Comparison of ENCODE assay signal across 9 mouse cellular contexts in the genomic region with DNA sequence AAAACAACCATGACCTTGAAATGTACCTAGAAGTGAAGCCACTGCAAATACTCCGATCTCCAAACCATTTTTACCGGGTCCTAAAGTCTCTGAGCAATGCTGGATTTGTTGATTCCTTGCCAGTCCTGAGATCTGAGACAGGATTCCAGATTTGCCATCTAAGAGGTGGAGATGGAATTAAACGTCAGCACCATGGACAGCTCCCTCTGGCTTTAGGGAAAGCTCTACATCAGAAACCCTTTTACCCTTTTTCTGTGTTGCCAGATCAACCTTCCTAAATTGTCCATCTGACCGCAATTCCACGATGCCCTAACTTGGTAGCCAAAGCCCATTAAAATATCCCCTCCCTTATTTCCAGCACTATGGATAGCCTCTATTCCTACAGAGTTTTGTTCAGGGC. TPM values are rescaled to one million over a fixed set of nuclear protein-coding genes. Genes with fewer than 3 reads are reported as not detected.
DNase-seq lines count a peak whose midpoint lies in the region; ATAC-seq and TF ChIP-seq lines count a peak whose summit lies in the region.
"Had no signal": no experiment of that assay in that cellular context is flagged by ENCODE, and none has a peak within 500 bp of the region (broad histone marks: within the 10 kb centered on the region; RNA-seq: fewer than 3 reads in every experiment).

No protein-coding gene starts in this region.

- TF ChIP-seq EP300 in liver, embryonic 14.5 days (IDR thresholded peaks at IDR 0.05; ENCODE audit: low read depth) = no peak

- H3K9me3 ChIP-seq in hindbrain, embryonic 11.5 days (ENCODE audit: control insufficient read depth, low read length) = no peaks in the 10 kb centered on the region
- H3K9me3 ChIP-seq in hindbrain, embryonic 16.5 days (ENCODE audit: control insufficient read depth, low read length) = no peaks in the 10 kb centered on the region
- no peaks in the 10 kb centered on the region for H3K9me3 ChIP-seq in ES-E14 (ENCODE audit: control insufficient read depth, insufficient read depth, low read depth, low read length)
- no peaks in the 10 kb centered on the region for H3K9me3 ChIP-seq in liver, embryonic 14.5 days (ENCODE audit: control insufficient read depth, low read length)
- H3K9me3 ChIP-seq: limb, embryonic 12.5 days had no signal

- no peaks in the 10 kb centered on the region for H3K4me1 ChIP-seq in hindbrain, embryonic 11.5 days (replicated peaks; ENCODE audit: control insufficient read depth, insufficient read depth, low read length)
- H3K4me1 ChIP-seq in hindbrain, embryonic 16.5 days (ENCODE audit: control insufficient read depth, insufficient read depth, low read depth, low read length) = no peaks in the 10 kb centered on the region
- H3K4me1 ChIP-seq in ES-E14 (ENCODE audit: control insufficient read depth in 2 of 2, insufficient read depth in 2 of 2, low read length in 2 of 2, poor library complexity in 1 of 2) = no peaks in the 10 kb centered on the region
- peaks cover 0 to 7% of the 10 kb centered on the region in 2 experiments; a peak in 1 of 4 replicates for H3K4me1 ChIP-seq in liver, embryonic 14.5 days (replicated peaks; ENCODE audit: control insufficient read depth in 2 of 2, insufficient read depth in 2 of 2, low read length in 1 of 2)
- H3K4me1 ChIP-seq: limb, embryonic 12.5 days had no signal

- peak; percentile 75 for DNase-seq in hindbrain, embryonic 11.5 days (ENCODE audit: low spot score)
- peak; percentile 82 for DNase-seq in ES-E14 (ENCODE audit: low read depth, low spot score)
- peak; percentile 51 for DNase-seq in c-Kit-positive CD71-positive TER-119-positive erythroid progenitor cells, embryonic 14.5 days (ENCODE audit: low spot score)
- DNase-seq in liver, embryonic 14.5 days (ENCODE audit: low read depth in 3 of 3, low spot score in 3 of 3) = peak; percentile 24 to 41 (median 34)
- peak; percentile 46 for DNase-seq in thymus, postnatal 14 days
- no peak for DNase-seq in layer of hippocampus, postnatal 14 days (ENCODE audit: low spot score in 2 of 2)

- no peaks in the 10 kb centered on the region for H3K27me3 ChIP-seq in hindbrain, embryonic 11.5 days (ENCODE audit: control insufficient read depth, insufficient read depth, low read length)
- no peaks in the 10 kb centered on the region; the same call in 1 of the 2 replicates for H3K27me3 ChIP-seq in hindbrain, embryonic 16.5 days (replicated peaks; ENCODE audit: control insufficient read depth, insufficient read depth, low read length)
- no peaks in the 10 kb centered on the region for H3K27me3 ChIP-seq in liver, embryonic 14.5 days (ENCODE audit: control insufficient read depth, insufficient read depth, low read length)

- in situ Hi-C loops in ES-E14 (cut with MboI; ENCODE audit: low sequenced_read_pairs in 2 of 2, unreplicated experiment in 2 of 2) = loop anchor here in 1 of 2 experiments (25.0 kb wide), 1 partner anchor 259 kb away; no protein-coding TSS in a partner anchor

- no peak overlapping the region for H3K27ac ChIP-seq in hindbrain, embryonic 11.5 days (ENCODE audit: low read depth, low read length)
- H3K27ac ChIP-seq in hindbrain, embryonic 16.5 days (ENCODE audit: low read depth, low read length) = no peak overlapping the region
- no peak overlapping the region for H3K27ac ChIP-seq in ES-E14 (ENCODE audit: insufficient read depth, low read depth, low read length, poor library complexity, severe bottlenecking)
- no peak overlapping the region for H3K27ac ChIP-seq in liver, embryonic 14.5 days
- H3K27ac ChIP-seq: limb, embryonic 12.5 days had no signal

- no peak for ATAC-seq in hindbrain, embryonic 11.5 days (ENCODE audit: low FRiP score)
- ATAC-seq in hindbrain, embryonic 16.5 days = no peak
- ATAC-seq in liver, embryonic 14.5 days (ENCODE audit: insufficient read depth) = no peak
- ATAC-seq in erythroid progenitor cell, adult 5-6 weeks (replicated peaks; ENCODE audit: low FRiP score, poor library complexity, severe bottlenecking) = no peak

- no peak overlapping the region for H3K4me3 ChIP-seq in hindbrain, embryonic 11.5 days (ENCODE audit: low read depth, low read length)
- no peak overlapping the region for H3K4me3 ChIP-seq in hindbrain, embryonic 16.5 days (ENCODE audit: low read length)
- H3K4me3 ChIP-seq in ES-E14 (ENCODE audit: insufficient read depth in 1 of 2, low read depth in 1 of 2, low read length in 2 of 2, poor library complexity in 1 of 2, severe bottlenecking in 1 of 2) = no peak overlapping the region
- no peak overlapping the region for H3K4me3 ChIP-seq in liver, embryonic 14.5 days (ENCODE audit: insufficient read depth in 1 of 2, low read depth in 2 of 2, low read length in 2 of 2)
- H3K4me3 ChIP-seq: limb, embryonic 12.5 days had no signal

- WGBS in hindbrain, embryonic 11.5 days = 12% methylated on average over 5 of the region's 5 CpGs
- 21% methylated on average over 5 of the region's 5 CpGs for WGBS in hindbrain, embryonic 16.5 days
- WGBS in liver, embryonic 14.5 days (ENCODE audit: insufficient replicate concordance) = 11% methylated on average over 5 of the region's 5 CpGs

- no peaks in the 10 kb centered on the region for H3K36me3 ChIP-seq in hindbrain, embryonic 11.5 days (ENCODE audit: control insufficient read depth, insufficient read depth, low read length)
- H3K36me3 ChIP-seq in hindbrain, embryonic 16.5 days (ENCODE audit: control insufficient read depth, insufficient read depth, low read length) = no peaks in the 10 kb centered on the region
- H3K36me3 ChIP-seq in ES-E14 (ENCODE audit: control insufficient read depth, insufficient read depth, low read length, poor library complexity, severe bottlenecking) = no peaks in the 10 kb centered on the region
- no peaks in the 10 kb centered on the region for H3K36me3 ChIP-seq in liver, embryonic 14.5 days (replicated peaks; ENCODE audit: control insufficient read depth, insufficient read depth, low read depth)
- H3K36me3 ChIP-seq: limb, embryonic 12.5 days had no signal

- no peak overlapping the region for H3K9ac ChIP-seq in hindbrain, embryonic 11.5 days (ENCODE audit: low read depth, low read length)
- H3K9ac ChIP-seq in hindbrain, embryonic 16.5 days (ENCODE audit: low read depth, low read length) = no peak overlapping the region
- H3K9ac ChIP-seq in ES-E14 (ENCODE audit: insufficient read depth, low read depth, low read length, poor library complexity, severe bottlenecking) = no peak overlapping the region
- no peak overlapping the region for H3K9ac ChIP-seq in liver, embryonic 14.5 days (replicated peaks)
- H3K9ac ChIP-seq: limb, embryonic 12.5 days had no signal

- no peak overlapping the region for H3K4me2 ChIP-seq in hindbrain, embryonic 11.5 days (replicated peaks; ENCODE audit: low read depth, low read length)
- H3K4me2 ChIP-seq in hindbrain, embryonic 16.5 days (ENCODE audit: low read length) = no peak overlapping the region
- no peak overlapping the region for H3K4me2 ChIP-seq in liver, embryonic 14.5 days (ENCODE audit: low read depth)
- H3K4me2 ChIP-seq: limb, embryonic 12.5 days had no signal

- TF ChIP-seq CTCF in liver, embryonic 14.5 days (IDR thresholded peaks at IDR 0.05; ENCODE audit: low read depth) = no peak

TF ChIP-seq in ES-E14, 5 proteins besides CTCF, POLR2A, EP300 and RAD21:
- TF ChIP-seq ZC3H11A (IDR thresholded peaks at IDR 0.05; ENCODE audit: borderline replicate concordance, low read depth, low read length) = peak; percentile 22; the same call in 1 of the 2 replicates
- no peak for TF ChIP-seq ZNF384 (IDR thresholded peaks at IDR 0.05; ENCODE audit: low read depth, low read length)

RNA-seq across cellular contexts. Expression of gene Efcab14, which starts 8.8 kb away (rescaled TPM):
- 39.9 and 45.0 TPM in 2 replicates for polyA plus RNA-seq in hindbrain, embryonic 11.5 days (2014; fragmentation: Nextera tagmentation; extraction: Ambion mirVana)
- polyA plus RNA-seq in hindbrain, embryonic 16.5 days (2015; fragmentation: Nextera tagmentation; extraction: Ambion mirVana) = 16.1 and 19.0 TPM in 2 replicates
- total RNA-seq in ES-E14 (2012; rRNA removed) = 17.1 and 20.2 TPM in 2 replicates
- polyA plus RNA-seq in liver, embryonic 14.5 days (2012; rRNA removed) = 6.0 and 6.9 TPM in 2 replicates
- 12.0 and 12.6 TPM in 2 replicates for polyA plus RNA-seq in liver, embryonic 14.5 days (2014; fragmentation: Nextera tagmentation; extraction: Ambion mirVana)
- 48.6 and 49.7 TPM in 2 replicates for total RNA-seq in erythroid progenitor cell, adult 5-6 weeks (2015; ENCODE audit: low replicate concordance)
- total RNA-seq in erythroid progenitor cell, adult 5-6 weeks (2017; ENCODE audit: low replicate concordance) = 30.9 and 37.1 TPM in 2 replicates
- total RNA-seq in layer of hippocampus, postnatal 14 days (2021) = 10 to 100 TPM; 44.8 to 46.6 TPM

RNA-seq across cellular contexts. Expression of gene Tex38, which starts 52.1 kb away (rescaled TPM):
- 0.29 TPM in 1 of 2 replicates, not detected in the other for polyA plus RNA-seq in hindbrain, embryonic 11.5 days (2014; fragmentation: Nextera tagmentation; extraction: Ambion mirVana)
- 0.20 and 0.33 TPM in 2 replicates for polyA plus RNA-seq in hindbrain, embryonic 16.5 days (2015; fragmentation: Nextera tagmentation; extraction: Ambion mirVana)
- total RNA-seq in ES-E14 (2012; rRNA removed) = 0.74 TPM in 1 of 2 replicates, not detected in the other
- 0.07 TPM in 1 of 2 replicates, not detected in the other for polyA plus RNA-seq in liver, embryonic 14.5 days (2012; rRNA removed)
- polyA plus RNA-seq in liver, embryonic 14.5 days (2014; fragmentation: Nextera tagmentation; extraction: Ambion mirVana) = not detected in 2 replicates
- total RNA-seq in erythroid progenitor cell, adult 5-6 weeks (2015; ENCODE audit: low replicate concordance) = not detected in 2 replicates
- not detected in 2 replicates for total RNA-seq in erythroid progenitor cell, adult 5-6 weeks (2017; ENCODE audit: low replicate concordance)
- total RNA-seq in layer of hippocampus, postnatal 14 days (2021) = not detected

RNA-seq across cellular contexts. Expression of gene Atpaf1, which starts 55.9 kb away (rescaled TPM):
- polyA plus RNA-seq in hindbrain, embryonic 11.5 days (2014; fragmentation: Nextera tagmentation; extraction: Ambion mirVana) = 42.5 and 46.0 TPM in 2 replicates
- 37.7 and 38.6 TPM in 2 replicates for polyA plus RNA-seq in hindbrain, embryonic 16.5 days (2015; fragmentation: Nextera tagmentation; extraction: Ambion mirVana)
- total RNA-seq in ES-E14 (2012; rRNA removed) = 17.8 and 22.1 TPM in 2 replicates
- polyA plus RNA-seq in liver, embryonic 14.5 days (2012; rRNA removed) = 5.5 and 8.5 TPM in 2 replicates
- polyA plus RNA-seq in liver, embryonic 14.5 days (2014; fragmentation: Nextera tagmentation; extraction: Ambion mirVana) = 15.0 and 22.0 TPM in 2 replicates
- total RNA-seq in erythroid progenitor cell, adult 5-6 weeks (2015; ENCODE audit: low replicate concordance) = 4.2 and 5.8 TPM in 2 replicates
- 8.1 and 14.3 TPM in 2 replicates for total RNA-seq in erythroid progenitor cell, adult 5-6 weeks (2017; ENCODE audit: low replicate concordance)
- 10 to 100 TPM; 35.2 to 37.8 TPM for total RNA-seq in layer of hippocampus, postnatal 14 days (2021)

Comparison
In these comparisons a context has a peak if more than half of its experiments do, and no peak if none do; other contexts are left out.
1. DNase-seq: peak in hindbrain, embryonic 11.5 days (single experiment), ES-E14 (single experiment), c-Kit-positive CD71-positive TER-119-positive erythroid progenitor cells, embryonic 14.5 days (single experiment), liver, embryonic 14.5 days (3 of 3) and thymus, postnatal 14 days (single experiment); none in layer of hippocampus, postnatal 14 days (0 of 2).